Mouse (Mus musculus) adrenal gland, postnatal 25 days (tissue): ENCODE results near the gene Kif2a. TPM values are rescaled to one million over a fixed set of nuclear protein-coding genes. Genes with fewer than 3 reads are reported as not detected.
"Not testable (repeated sequence)": the region's sequence is repeated elsewhere in the genome, so short reads cannot be mapped to it uniquely, and the experiment has no call there.

Experiments used
- DNase-seq: peaks from one replicate; pipeline ENCODE4 v3.0.0; 2021; ENCODE audit warnings: mixed read lengths
- total RNA-seq: library from RNA; stranded (reverse); gene quantifications from 2 replicates; pipeline ENCODE4 v1.2.3, GENCODE M21; 2021

Gene Kif2a
- total RNA-seq, 1 experiment from 2014 or later = 42.7 TPM

DNA sequence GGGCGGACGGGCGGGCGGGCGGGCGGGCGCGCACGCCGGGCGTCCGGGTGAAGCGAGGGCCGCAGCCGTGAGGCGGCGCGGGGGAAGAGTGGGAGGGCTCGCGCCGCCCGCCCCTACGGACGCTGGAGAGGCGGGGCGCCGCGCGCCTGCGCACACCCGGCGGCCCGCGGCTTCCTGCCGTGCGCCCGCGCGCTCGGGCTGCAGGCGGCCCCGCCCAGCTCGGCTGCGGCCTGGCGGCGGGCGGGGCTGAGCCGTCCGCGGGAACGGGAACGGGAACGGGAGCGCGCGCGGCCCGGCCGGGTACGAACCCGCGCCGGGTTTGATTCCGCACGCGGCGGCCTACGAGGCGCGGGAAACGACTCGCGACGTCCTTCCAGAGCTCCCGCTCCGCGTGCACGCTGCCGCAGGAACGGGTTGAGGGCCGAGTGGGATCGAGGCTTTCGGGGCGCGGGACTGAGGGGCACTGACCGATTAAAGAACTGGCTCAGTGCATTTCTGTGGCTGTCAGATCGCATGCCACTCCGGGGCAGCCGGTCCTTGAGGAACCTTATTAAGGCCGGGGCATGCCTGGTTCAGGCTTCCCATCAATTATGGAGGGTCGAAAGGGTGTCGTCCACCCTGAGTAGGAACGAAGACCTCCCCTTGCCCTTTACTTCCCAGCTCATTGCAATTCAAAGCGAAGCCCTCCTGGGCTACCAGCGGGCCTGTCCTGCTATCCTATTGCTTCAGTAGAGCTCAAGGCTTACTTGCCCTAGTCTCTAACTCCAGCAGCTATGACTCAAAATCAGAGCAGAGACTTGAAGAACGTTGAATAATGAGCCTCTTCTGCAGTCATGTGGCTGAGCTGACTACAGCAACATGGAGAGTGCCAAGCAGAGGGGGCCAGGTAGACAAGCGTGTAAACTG is 593 bp upstream of the Kif2a start:
- peak; percentile 86 for DNase-seq

DNA sequence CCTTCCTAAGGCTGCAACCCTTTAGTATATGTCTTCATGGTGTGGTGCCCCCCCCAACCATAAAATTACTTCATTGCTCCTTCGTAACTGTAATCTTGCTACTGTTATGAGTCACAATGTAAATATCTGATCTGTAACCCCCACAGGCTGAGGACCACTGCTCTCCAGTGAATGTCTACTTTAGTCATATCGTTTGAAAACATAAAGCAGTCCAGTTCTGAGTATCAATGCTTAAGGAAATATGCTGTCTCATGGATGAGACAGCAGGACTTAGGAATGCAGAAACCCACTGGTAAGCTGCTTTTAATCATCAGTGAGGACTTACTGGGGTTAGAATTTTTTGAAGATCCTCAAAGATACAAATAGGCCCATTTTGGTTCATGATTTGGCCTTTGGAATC is 2.5 kb downstream of the Kif2a start:
- no peak for DNase-seq

DNA sequence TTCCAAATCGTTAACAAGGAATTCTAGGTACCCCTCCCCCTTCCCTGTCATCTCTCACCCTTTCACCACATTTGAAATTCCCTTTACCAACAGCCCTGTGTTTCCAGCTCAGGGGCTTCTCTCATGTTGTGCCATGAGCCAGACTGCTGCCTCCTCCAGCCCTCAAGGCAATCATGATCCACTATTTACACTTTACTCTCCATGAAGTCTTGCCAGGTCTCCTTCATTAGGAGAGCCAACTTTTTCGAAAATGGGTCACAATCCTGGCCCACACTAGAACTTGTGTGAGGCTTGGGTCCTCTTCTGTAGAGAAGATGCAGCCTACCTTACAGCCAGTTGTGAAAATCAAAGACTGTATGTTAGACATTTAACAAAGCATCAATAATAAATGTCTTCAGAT is 8.0 kb downstream of the Kif2a start:
- DNase-seq = no peak

DNA sequence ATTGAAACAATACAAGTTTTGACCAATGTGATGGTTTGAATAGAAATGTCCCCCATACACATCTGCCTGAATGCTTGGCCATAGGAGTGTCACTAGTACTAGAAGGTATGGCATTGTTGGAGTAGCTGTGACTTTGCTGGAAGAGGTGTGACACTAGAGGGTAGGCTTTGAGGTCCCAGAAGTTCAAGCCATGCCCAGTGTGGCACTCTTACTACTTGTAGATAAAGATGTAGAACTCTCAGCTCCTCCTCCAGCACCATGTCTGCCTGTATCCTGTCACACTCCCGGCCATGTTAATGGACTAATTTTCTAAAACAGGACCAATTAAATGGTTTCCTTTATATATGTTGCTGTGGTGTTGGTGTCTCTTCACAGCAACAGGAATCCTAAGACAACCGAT is 10.3 kb downstream of the Kif2a start:
- DNase-seq = no peak

DNA sequence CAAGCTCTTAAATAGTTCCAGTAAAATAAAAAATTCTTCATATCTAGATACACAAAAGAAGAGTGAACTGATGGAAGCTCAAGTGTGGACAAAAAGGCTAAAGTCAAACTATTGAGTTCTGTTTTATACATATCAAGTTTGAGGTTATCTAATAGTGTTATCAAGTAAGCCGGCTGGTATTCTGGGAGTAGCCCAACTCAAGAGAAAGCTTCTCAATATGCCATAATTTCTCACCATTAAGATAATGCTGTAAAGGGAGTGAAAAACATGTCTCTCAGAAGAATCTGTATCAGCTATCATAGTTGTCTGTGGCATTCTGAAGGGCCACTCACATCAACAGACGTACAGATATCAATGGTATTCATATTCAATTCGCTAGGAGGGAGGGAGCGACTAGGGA is 13.8 kb downstream of the Kif2a start:
- DNase-seq = no peak

DNA sequence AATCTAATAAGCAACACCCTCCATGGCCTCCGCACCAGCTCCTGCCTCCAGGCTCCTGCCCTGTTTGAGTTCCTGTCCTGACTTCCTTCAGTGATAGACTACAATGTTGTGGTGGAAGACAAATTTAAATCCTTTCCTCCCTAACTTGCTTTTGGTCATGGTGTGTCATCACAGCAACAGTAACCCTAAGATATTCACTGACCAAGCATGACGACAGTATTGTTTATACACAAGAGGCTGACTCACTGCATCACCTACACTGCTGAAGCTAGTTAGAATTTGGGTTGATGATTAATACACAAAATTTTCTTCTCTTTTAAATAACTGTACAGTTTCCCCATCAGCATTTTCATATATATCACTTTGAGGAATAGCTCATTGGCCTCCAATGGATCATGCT is 18.7 kb downstream of the Kif2a start:
- no peak for DNase-seq

DNA sequence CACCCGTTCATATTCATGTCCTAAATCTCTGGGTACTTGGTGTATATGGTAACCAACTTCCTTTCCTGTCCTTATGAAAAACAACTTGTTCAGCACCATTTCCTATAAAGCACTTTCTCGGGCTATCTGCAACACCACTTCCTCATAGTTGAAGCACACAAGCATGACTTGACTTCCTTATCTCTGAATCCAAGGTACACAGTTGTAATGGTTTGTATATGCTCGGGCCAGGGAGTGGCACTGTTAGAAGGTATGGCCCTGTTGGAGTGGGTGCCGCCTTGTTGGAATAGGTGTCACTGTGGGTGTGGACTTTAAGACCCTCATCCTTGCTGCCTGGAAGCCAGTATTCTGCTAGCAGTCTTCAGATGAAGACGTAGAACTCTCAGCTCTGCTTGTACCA is 23.3 kb downstream of the Kif2a start:
- DNase-seq = no peak

DNA sequence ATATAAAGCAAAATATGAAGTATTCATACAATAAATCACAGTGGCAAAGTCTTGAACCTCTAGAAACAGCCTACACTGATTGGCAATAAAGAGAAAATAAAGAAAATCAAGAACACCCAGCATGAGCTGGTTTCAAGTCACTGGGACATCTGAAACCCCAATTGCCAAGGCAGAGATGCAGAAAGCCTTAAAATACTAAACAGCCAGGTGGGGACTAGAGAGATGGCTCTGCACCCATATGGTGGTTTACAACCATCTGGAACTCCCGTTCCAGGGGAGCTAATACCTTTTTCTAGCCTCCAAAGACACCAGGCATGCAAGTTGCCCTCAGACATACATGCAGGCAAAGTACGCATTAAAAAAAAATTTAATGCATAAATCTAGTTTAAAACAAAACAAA is 23.9 kb downstream of the Kif2a start:
- no peak for DNase-seq

DNA sequence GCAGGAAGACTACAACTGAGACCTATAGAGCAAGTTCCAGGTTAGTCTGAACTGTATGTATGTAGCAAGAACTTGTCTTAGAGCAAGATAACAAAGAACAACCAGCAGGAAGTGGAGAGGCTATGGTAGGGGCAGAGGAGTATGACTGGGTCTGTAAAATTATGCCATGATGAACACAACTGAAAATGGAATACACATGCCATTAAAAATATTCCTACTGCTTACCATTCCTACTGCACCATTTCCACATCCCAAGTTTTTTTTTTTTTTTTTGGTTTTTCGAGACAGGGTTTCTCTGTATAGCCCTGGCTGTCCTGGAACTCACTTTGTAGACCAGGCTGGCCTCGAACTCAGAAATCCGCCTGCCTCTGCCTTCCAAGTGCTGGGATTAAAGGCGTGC is 24.4 kb downstream of the Kif2a start:
- DNase-seq = not testable (repeated sequence)

DNA sequence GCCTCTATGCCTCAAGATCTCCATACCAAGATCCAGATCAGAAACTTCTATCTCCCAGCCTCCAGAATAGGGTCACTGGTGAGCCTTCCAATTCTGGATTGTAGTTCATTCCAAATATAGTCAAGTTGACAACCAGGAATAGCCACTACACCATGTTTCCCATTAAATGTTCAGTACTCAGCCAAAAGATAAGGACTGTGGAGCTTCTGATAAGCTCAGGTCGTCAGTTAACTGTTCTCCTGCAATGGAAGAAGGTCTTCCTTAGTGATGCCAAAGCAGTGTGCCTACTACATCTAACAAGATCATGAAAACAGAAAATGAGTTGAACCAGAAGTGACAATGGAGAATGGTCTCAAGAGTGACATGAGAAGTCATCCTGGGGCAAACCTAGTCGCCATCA is 25.0 kb downstream of the Kif2a start:
- DNase-seq = no peak

DNA sequence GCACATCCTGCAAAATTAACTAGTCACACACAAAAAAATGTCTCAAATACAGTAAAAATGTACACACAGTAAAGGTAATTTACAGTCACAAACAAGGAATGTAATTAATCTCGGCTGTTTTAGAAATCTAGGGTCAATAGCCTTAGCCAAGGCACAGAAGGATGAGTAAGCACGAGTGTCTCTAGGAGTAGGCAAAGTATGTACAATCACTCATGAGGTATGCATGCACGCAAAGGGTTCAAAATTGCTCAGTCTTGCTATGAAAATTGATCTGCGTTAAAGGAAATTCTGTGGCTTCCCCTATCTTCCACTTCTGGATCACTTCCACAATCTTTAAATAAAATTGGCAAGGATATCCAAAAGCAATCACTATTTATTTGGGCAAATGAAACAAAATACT is 60.4 kb downstream of the Kif2a start:
- DNase-seq = no peak

DNA sequence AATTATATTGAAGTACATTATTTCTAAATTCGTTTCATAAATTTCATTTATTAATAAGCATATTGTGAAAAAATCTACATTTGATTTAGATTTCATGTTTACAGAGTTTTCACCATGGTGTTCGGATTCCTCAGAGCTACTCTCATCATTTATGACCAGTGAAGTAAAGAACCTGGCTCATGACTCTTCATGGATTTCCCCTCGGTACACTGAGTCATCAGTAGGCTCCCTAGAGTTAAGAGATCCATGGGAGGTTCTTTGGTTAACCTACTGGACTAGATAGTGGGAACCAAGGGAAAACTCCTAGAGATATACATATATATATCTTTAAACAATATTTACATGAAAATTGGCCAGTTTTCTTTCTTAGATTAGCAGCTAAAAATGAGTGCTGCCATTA is 61.4 kb downstream of the Kif2a start:
- no peak for DNase-seq

DNA sequence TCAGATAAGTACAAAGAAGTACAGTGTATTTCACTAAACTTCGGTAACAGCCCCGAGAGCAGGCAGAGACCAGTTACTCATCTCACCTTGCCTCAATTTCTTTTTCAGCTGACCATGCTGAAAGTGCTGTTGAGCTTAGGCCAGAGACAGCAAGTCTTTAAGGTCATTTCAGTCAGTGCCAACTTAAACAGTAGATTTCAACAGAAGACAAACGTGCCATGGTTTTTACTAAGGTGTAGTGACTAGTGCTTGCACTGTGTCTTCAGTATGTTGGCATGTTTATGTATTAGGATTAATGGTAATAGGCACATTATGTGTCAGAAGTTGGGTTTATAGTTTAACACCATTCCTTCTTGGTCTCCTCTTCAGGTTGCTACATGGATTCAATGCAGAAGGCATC is 63.6 kb downstream of the Kif2a start:
- no peak for DNase-seq

DNA sequence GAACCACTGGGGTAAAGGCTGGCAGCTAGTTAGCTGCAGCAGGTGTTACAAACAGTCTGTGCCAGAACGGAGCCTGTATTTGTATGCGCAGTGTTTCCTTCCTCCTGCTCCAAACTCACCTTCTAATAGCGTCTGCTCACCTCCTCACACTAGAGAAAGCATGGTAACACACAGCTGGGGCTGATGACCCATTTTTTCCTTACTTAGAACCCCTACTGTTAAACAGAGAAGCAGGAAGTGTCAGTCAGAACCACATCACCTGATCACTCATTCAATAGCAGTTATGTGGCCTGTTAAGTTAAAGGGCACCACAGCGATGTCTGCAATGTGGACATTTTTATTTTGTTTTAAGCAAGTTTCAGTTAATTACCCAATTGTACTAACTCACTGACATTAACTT is 64.4 kb downstream of the Kif2a start:
- no peak for DNase-seq

DNA sequence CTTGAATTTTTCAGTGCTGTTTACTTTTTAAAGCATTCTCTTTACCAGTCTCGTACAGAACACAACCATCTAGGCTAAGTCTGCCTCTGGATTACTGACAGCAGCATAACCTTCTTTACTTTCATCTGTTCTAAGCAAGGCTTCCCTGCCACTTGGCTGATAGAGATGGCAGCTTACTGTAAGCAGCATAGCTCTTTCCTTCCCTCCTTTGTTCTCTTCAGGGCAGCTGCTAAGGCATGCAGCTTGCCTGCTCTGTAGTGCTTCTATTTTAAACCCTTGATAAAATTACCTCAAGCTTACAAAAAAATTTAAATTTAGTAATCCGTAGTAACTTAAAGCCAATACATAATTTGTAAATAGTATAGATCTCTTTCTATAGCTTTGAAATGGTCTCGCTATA is 67.0 kb downstream of the Kif2a start:
- no peak for DNase-seq

DNA sequence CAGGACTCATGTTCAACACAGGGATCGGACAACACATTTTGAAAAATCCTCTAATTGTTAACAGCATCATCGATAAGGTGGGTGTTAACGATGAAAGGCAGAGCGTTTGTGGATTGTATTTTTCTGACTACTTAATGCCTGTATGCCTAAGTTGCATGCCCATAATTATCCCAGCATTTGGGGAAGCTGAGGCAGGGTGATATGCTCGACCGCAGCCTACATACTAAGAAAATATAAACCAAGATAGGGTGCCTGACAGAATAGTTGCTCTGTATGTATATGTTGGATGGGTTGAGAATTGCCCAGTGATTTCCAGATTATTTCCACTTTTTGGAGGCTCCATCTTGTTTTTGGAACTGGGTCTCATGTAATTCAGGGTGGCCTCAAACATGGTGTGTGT is 74.3 kb downstream of the Kif2a start:
- no peak for DNase-seq

DNA sequence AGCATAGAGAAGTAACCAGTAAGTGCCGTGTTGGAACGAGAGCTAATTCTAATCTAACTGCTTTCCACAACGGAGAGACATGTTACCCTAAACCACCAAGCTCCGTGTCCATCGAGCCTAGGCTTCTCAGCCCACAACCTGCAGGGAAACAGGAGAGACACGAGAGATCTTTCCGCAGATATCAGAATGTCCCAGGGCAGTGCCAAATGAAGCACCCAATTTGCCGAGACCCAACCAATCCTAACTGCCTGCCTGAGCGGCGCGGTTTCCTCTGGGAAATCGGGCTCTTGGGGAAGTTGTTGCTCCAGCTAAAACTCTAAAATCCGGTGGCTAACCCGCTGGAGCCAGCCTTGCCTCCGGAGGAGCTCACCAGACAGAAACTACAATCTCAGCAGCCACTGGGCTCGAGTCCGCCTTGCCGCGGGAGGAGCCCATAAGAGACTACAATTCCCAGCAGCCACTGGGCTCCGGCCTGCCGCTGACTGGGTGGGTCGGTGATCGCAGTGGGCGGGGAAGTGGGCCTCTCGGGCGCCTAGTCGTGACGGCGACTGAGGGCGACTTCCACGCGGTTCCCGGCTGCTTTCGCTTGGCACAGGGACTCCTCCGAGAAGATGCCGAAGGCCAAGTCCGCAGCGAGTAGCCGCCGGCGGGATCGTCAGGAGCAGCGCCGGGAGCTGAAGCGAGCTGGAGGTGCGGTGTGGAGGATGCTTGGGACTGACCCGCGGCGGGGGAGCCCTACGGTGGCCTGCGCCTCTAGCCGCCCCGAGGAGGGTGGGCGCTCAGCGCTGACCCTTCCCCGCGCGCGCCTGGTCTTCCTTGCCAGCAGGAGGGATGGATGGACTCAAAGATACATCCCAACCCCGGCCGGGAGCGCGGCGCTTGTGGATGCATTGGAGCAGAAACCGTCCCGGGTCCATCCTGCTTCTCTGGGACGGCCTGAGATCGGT is 75.1 kb downstream of the Kif2a start, which contains the start of gene Dimt1:
TSS of gene Dimt1 (plus strand) at position 534 of the 947 bp plus-strand sequence.
- DNase-seq = peak; percentile 94

DNA sequence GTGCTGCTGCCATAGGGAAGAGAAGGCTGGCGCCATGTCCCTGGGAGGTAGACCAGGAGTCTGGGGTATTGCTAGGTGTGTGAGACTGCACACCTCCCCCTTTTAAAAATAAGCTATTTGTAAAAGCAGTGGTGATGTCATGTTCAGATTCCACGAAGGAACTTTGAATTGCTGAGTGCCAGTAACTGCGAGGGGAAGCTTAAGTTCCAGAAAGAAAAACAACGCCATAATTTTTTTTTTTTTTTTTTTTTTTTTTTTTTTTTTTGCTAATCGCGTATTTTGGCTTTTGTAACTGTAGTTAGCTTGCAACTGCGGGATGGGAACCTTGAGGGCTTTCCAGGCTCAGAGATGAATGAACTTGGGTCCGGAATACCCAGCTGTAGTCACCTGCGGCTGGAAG is 76.4 kb downstream of the Kif2a start:
- no peak for DNase-seq

DNA sequence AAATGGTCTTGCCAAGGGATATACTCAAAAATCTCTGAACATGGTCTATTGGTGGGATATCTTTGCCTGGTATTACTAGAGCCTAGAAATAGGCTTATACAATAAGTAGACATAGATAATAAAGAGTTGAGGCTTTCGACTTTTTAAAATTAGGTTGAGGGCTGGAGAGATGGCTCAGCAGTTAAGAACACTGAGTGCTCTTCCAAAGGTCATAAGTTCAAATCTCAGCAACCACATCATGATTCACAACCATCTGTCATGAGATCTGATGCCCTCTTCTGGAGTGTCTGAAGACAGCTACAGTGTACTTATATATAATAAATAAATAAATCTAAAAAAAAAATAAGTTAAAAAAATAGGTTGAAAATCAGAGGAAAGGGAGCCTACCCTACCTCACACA is 79.2 kb downstream of the Kif2a start:
- no peak for DNase-seq

DNA sequence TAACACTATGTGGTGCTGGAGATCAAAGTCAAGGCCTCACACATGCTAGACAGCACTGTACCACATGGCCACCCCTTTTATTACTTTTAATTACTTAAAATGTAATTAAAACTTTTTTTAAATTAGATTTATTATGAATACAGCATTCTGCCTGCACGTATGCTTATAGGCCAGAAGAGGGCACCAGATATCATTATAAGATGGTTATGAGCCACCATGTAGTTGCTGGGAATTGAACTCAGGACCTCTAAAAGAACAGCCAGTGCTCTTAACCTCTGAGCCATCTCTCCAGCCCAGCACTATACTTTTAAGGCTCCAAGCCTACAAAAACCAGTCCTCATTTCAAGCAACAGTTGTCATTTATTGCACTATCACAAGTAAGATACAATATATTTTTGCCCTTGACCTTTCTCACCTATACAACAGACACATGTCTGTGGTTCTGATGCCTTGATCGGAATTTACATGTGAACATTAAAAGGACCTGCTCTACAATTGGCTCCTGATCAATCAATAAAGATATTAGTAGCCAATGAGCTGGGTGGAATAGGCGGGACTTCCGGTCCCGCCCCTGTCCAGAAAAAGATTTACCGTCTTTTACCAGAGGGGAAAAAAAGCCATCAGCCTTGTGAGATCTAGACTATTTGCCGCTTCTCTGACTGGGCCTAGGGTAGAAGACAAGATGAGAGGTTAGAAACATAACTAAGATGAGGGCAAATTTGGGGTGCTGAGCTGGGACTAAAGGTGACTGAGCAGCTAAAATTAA is 80.5 kb downstream of the Kif2a start:
- no peak for DNase-seq

DNA sequence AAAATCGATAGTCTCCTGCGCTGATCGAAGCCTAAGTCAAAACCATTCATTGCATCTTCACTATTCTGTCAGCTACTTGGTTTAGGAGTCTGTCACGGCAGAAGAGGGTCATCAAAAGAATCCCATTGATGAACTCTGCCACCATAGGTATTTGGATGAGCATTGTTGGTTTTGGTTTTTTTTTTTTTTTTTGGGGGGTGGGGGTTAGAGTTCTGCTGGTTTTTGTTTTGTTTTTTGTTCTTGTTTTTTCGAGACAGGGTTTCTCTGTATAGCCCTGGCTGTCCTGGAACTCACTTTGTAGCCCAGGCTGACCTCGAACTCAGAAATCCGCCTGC is 84.8 kb downstream of the Kif2a start:
- DNase-seq = no peak
